19 mouse cellular contexts compared by ENCODE assay signal in genomic region chr15:94530519-94530918, GRCm38 (mm10).
"Had no signal": no experiment of that assay in that cellular context is flagged by ENCODE, and none has a peak within 500 bp of the region (broad histone marks: within the 10 kb centered on the region; RNA-seq: fewer than 3 reads in every experiment).

No protein-coding gene starts in this region.

- DNase-seq: kidney, adult 18-20 months; kidney, adult 9 months; kidney, postnatal 14 days; kidney, postnatal 4 days; left cerebral cortex, postnatal 4 days; liver, embryonic 13.5 days; retina, postnatal 1 day; right cerebral cortex, postnatal 25 days; spleen, adult 18-20 months; thymus, postnatal 25 days had no signal

- H3K9ac ChIP-seq: limb, embryonic 13.5 days; liver, embryonic 13.5 days; lung, embryonic 15.5 days; midbrain, embryonic 13.5 days; neural tube, embryonic 13.5 days; stomach, embryonic 15.5 days had no signal

- ATAC-seq: midbrain, embryonic 13.5 days; midbrain, embryonic 16.5 days had no signal

- H3K27ac ChIP-seq: limb, embryonic 13.5 days; liver, embryonic 13.5 days; lung, embryonic 15.5 days; midbrain, embryonic 10.5 days; midbrain, embryonic 13.5 days; neural tube, embryonic 13.5 days; stomach, embryonic 15.5 days had no signal

- H3K4me2 ChIP-seq: limb, embryonic 13.5 days; liver, embryonic 13.5 days; lung, embryonic 15.5 days; midbrain, embryonic 13.5 days; neural tube, embryonic 13.5 days; stomach, embryonic 15.5 days had no signal

- H3K4me3 ChIP-seq: limb, embryonic 13.5 days; liver, embryonic 13.5 days; lung, embryonic 15.5 days; megakaryocyte, embryonic 14.5 days; midbrain, embryonic 10.5 days; midbrain, embryonic 13.5 days; myocyte; neural tube, embryonic 13.5 days; stomach, embryonic 15.5 days had no signal

- H3K9me3 ChIP-seq: limb, embryonic 13.5 days; liver, embryonic 13.5 days; lung, embryonic 15.5 days; megakaryocyte, embryonic 14.5 days; midbrain, embryonic 10.5 days; midbrain, embryonic 13.5 days; neural tube, embryonic 13.5 days; stomach, embryonic 15.5 days had no signal

- H3K27me3 ChIP-seq: limb, embryonic 13.5 days; liver, embryonic 13.5 days; lung, embryonic 15.5 days; megakaryocyte, embryonic 14.5 days; midbrain, embryonic 13.5 days; neural tube, embryonic 13.5 days; stomach, embryonic 15.5 days had no signal

- H3K4me1 ChIP-seq: limb, embryonic 13.5 days; liver, embryonic 13.5 days; lung, embryonic 15.5 days; megakaryocyte, embryonic 14.5 days; midbrain, embryonic 10.5 days; midbrain, embryonic 13.5 days; neural tube, embryonic 13.5 days; stomach, embryonic 15.5 days had no signal

- H3K36me3 ChIP-seq: neural tube, embryonic 13.5 days; stomach, embryonic 15.5 days had no signal
